Mouse (Mus musculus) liver, embryonic 14.5 days (tissue): Measurements from ENCODE around the gene Hist1h2an. TPM values are rescaled to one million over a fixed set of nuclear protein-coding genes. Genes with fewer than 3 reads are reported as not detected.
"Not testable (repeated sequence)": the region's sequence is repeated elsewhere in the genome, so short reads cannot be mapped to it uniquely, and the experiment has no call there.

Experiments used
- ATAC-seq: fragments of 200-750 bp; cut with Nextera tagmentation; 2 replicates; pipeline ENCODE4 v1.8.0; 2017; ENCODE audit warnings: moderate number of reproducible peaks, mild to moderate bottlenecking, moderate library complexity; ENCODE audit not compliant: insufficient read depth
- DNase-seq, 3 experiments: peaks; one replicate each; pipeline ENCODE4 v3.0.0-alpha.2; 2012 to 2013; ENCODE audit warnings: low read depth in 3 of 3, low spot score in 3 of 3
- H3K27ac ChIP-seq: fragments of 300-500 bp; sonication (generic); 2 replicates; pipeline ENCODE4 v1.5.1; 2014; ENCODE audit warnings: moderate library complexity, mild to moderate bottlenecking, control low read depth, inconsistent platforms
- H3K27me3 ChIP-seq: fragments of 300-500 bp; sonication (generic); 2 replicates; pipeline ENCODE4 v1.6.1; 2014; ENCODE audit warnings: mild to moderate bottlenecking, low read length, moderate library complexity; ENCODE audit not compliant: control insufficient read depth, insufficient read depth
- H3K36me3 ChIP-seq: fragments of 300-500 bp; sonication (generic); replicated peaks from 2 replicates; pipeline ENCODE4 v1.6.1; 2014; ENCODE audit warnings: low read depth; ENCODE audit not compliant: control insufficient read depth, insufficient read depth
- H3K4me1 ChIP-seq, 2 experiments: fragments of 200-500 bp in 1 of 2; fragments of 300-500 bp in 1 of 2; sonication (generic) in 1 of 2; replicated peaks; 2 replicates each; pipeline ENCODE4 v1.6.1; 2012 to 2014; ENCODE audit warnings: antibody characterized with exemption in 1 of 2, inconsistent platforms in 1 of 2, low read length in 1 of 2; ENCODE audit not compliant: control insufficient read depth in 2 of 2, insufficient read depth in 2 of 2
- H3K4me2 ChIP-seq: fragments of 300-500 bp; sonication (generic); 2 replicates; pipeline ENCODE4 v1.6.1; 2014; ENCODE audit warnings: low read depth, mild to moderate bottlenecking, control low read depth, moderate library complexity
- H3K4me3 ChIP-seq, 2 experiments: fragments of 200-500 bp in 1 of 2; fragments of 300-500 bp in 1 of 2; sonication (generic) in 1 of 2; 2 replicates each; pipeline ENCODE4 v1.5.1; 2012 to 2014; ENCODE audit warnings: low read depth in 2 of 2, low read length in 2 of 2, mild to moderate bottlenecking in 2 of 2, control low read depth in 1 of 2, inconsistent platforms in 1 of 2, moderate library complexity in 1 of 2; ENCODE audit not compliant: insufficient read depth in 1 of 2
- H3K9ac ChIP-seq: fragments of 300-500 bp; sonication (generic); replicated peaks from 2 replicates; pipeline ENCODE4 v1.6.1; 2014; ENCODE audit warnings: mild to moderate bottlenecking, control low read depth, moderate library complexity
- H3K9me3 ChIP-seq: fragments of 300-500 bp; sonication (generic); 2 replicates; pipeline ENCODE4 v1.6.1; 2016; ENCODE audit warnings: low read length, mixed read lengths; ENCODE audit not compliant: control insufficient read depth
- CTCF ChIP-seq: IDR thresholded peaks from 2 replicates; pipeline ENCODE4 v1.5.1; 2016; ENCODE audit warnings: antibody characterized with exemption, low read depth, control low read depth
- EP300 ChIP-seq: IDR thresholded peaks from 2 replicates; pipeline ENCODE4 v1.6.1; 2016; ENCODE audit warnings: antibody characterized with exemption, low read depth
- WGBS: fragments of 180-500 bp; shearing (Covaris S2); extraction: QIAGEN DNeasy Blood & Tissue Kit; methylation state at CpG from one replicate; pipeline ENCODE4 v1.1.7; 2014; ENCODE audit not compliant: insufficient replicate concordance; 5-methylcytosine and 5-hydroxymethylcytosine counted together
- polyA plus RNA-seq, 2 experiments: library from polyadenylated mRNA; depleted of rRNA in 1 of 2; stranded (reverse) in 1 of 2; unstranded in 1 of 2; fragments of >200 nt; fragmentation: Nextera tagmentation in 1 of 2; extraction: Ambion mirVana in 1 of 2; gene quantifications; 2 replicates each; pipeline versions ENCODE4 v1.2.1 to v1.2.3; 2012 to 2014

The Hist1h2an gene
- polyA plus RNA-seq, 2 experiments: 10.9 to 12.7 TPM

DNA sequence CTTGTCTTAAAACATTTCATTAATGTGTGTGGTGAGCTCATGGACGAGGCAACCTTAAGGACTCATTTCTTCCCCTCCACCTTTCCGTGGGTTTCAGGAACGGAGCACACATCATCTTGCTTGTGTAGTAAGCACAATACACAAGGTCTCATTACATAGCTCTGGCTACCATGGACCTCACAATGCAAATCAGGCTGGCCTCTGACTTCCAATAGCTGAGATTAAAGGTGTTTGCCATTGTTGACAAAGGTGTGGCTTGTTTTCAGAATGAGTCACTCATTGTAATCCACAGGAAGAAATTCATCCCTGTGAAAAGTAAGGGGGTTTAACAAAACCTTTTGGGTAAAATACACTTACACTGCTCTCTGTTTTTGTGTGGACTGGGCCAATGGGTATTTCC is 41.5 kb upstream of the Hist1h2an start:
- Histone ChIP-seq H3K9ac (peak overlapping the region; percentile 24; the same call in 1 of the 2 replicates), H3K27ac (no peak overlapping the region), H3K36me3 (no peaks in the 10 kb centered on the region), H3K4me3 (no peak overlapping the region), H3K9me3 (no peaks in the 10 kb centered on the region), H3K4me1 (peaks cover 0 to 2% of the 10 kb centered on the region in 2 experiments; a peak in 1 of 4 replicates), H3K27me3 (no peaks in the 10 kb centered on the region), H3K4me2 (no peak overlapping the region)
- 80% methylated on average over 3 of the region's 3 CpGs for WGBS
- TF ChIP-seq EP300: no peak
- no peak for TF ChIP-seq CTCF
- DNase-seq (no peak), ATAC-seq (no peak)

DNA sequence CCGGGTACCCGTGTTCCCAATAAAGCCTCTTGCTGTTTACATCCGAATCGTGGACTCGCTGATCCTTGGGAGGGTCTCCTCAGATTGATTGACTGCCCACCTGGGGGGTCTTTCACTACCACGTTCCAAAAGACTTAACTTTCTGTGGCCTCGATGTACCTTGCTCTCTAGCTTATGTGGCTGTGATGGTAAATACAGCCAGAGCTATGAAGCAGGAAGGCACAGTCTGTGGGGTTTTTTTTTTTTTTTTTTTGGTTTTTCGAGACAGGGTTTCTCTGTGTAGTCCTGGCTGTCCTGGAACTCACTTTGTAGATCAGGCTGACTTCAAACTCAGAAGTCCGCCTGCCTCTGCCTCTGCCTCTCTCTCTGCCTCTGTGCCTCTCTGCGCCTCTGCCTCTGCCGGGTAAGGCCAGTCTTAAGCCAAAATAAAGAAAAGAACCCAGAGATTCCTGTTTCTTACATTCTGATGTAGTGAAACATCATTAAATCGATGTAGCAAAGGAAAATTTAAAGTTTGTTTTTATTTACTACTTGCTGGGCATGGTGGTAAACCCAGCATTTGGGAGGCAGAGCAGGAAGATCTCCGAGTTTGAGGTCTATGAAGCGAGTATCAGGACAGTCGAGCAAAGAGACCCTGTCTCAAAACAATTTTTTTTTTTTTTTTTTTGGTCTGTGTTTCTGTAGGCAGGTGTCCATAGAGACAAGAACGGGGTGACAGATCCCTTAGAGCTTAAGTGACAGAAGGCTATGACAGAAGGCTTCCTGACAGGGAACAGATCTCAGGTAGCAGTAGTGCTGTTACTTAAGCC is 33.3 kb upstream of the Hist1h2an start:
- H3K9ac ChIP-seq, H3K4me1 ChIP-seq, H3K4me2 ChIP-seq, H3K27me3 ChIP-seq, H3K4me3 ChIP-seq, H3K9me3 ChIP-seq, H3K36me3 ChIP-seq, H3K27ac ChIP-seq, DNase-seq: not testable (repeated sequence)
- ATAC-seq: peak; percentile 64
- 73% methylated on average over 6 of the region's 16 CpGs for WGBS

DNA sequence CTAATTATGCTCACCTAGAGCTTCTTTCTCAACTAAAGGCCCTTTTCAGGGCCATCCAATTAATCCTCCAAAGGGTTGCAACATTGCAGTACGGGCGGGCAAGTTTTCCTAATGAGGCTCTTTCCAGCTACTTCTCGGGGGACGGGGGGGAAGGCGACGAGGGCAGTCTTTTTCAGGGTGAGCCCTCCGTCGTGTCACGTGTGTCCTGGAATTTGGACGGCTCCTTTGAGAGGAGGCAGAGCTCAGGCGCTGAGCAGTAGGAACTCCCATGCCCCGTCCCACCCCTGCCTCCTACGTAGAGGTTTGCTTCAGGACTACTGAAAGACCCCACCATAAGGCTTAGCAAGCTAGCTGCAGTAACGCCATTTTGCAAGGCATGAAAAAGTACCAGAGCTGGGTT is 25.1 kb upstream of the Hist1h2an start:
- DNase-seq, H3K36me3 ChIP-seq, H3K4me1 ChIP-seq, H3K9me3 ChIP-seq, H3K27me3 ChIP-seq: not testable (repeated sequence)
- Histone ChIP-seq H3K9ac (peak overlapping the region; percentile 50; the same call in 1 of the 2 replicates), H3K4me2 (peak overlapping the region; percentile 38), H3K27ac (peak overlapping the region; percentile 72), H3K4me3 (peak overlapping the region in 1 of 2 experiments; percentile 40; a peak in 1 of 4 replicates)
- WGBS: under 1% methylated on average over 12 of the region's 14 CpGs
- peak; percentile 57 for ATAC-seq

DNA sequence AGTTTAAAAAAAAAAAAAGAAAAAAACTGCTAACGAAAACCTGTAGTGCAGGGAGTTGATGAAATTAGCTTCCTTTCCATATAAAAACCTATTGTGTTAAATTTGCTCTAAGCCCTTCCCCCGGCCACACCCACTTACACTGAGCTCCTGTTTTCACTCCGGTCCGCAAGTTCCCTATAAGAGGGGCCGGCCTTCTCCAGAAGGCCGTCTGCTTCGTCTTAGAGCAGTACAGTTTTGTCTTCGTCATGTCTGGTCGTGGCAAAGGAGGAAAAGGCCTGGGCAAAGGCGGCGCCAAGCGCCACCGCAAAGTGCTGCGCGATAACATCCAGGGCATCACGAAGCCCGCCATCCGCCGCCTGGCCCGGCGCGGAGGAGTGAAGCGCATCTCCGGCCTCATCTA is 24.5 kb upstream of the Hist1h2an start, which contains the start of gene Hist1h4m:
Gene Hist1h4m (plus strand): TSS at position 208 of the 400 bp plus-strand sequence.
- ATAC-seq: peak; percentile 37
- not testable (repeated sequence) for H3K4me1 ChIP-seq, H3K27me3 ChIP-seq, DNase-seq, H3K9me3 ChIP-seq, H3K36me3 ChIP-seq
- H3K9ac ChIP-seq: peak within 1 kb of the TSS; percentile 50; the same call in 1 of the 2 replicates
- WGBS: no CpG with 5 or more reads among the region's 24 CpGs
- H3K27ac ChIP-seq: peak within 1 kb of the TSS; percentile 72
- peak within 1 kb of the TSS in 1 of 2 experiments; percentile 40; a peak in 1 of 4 replicates for H3K4me3 ChIP-seq
- H3K4me2 ChIP-seq: peak within 1 kb of the TSS; percentile 38

GRCm38 (mm10) chr13:21811074-21811473 is 24.1 kb upstream of the Hist1h2an start:
- H3K27ac ChIP-seq, DNase-seq, H3K27me3 ChIP-seq, H3K4me1 ChIP-seq, H3K9ac ChIP-seq, H3K9me3 ChIP-seq, H3K4me2 ChIP-seq, H3K36me3 ChIP-seq, H3K4me3 ChIP-seq: not testable (repeated sequence)
- WGBS: no CpG with 5 or more reads among the region's 8 CpGs
- ATAC-seq: peak; percentile 11

- H3K27me3 ChIP-seq, H3K4me1 ChIP-seq, H3K4me2 ChIP-seq, DNase-seq, H3K36me3 ChIP-seq, H3K27ac ChIP-seq, H3K4me3 ChIP-seq, H3K9ac ChIP-seq, H3K9me3 ChIP-seq: not testable (repeated sequence)
- no CpG with 5 or more reads among the region's 23 CpGs for WGBS
- peak; percentile 83 for ATAC-seq
These were observed 23.1 kb upstream of the Hist1h2an start, which contains the start of the genes Hist1h2bq and Hist1h2ao for GRCm38 (mm10) chr13:21810073-21810472. Gene Hist1h2bq (minus strand): TSS chr13:21810197. Gene Hist1h2ao (plus strand): TSS chr13:21810465.

GRCm38 (mm10) chr13:21803058-21803457 is 16.0 kb upstream of the Hist1h2an start:
- H3K27ac ChIP-seq, H3K27me3 ChIP-seq, H3K36me3 ChIP-seq, H3K9ac ChIP-seq, DNase-seq, H3K9me3 ChIP-seq, H3K4me1 ChIP-seq, H3K4me3 ChIP-seq, H3K4me2 ChIP-seq: not testable (repeated sequence)
- peak; percentile 52; the same call in 1 of the 2 replicates for ATAC-seq
- no CpG with 5 or more reads among the region's 4 CpGs for WGBS

DNA sequence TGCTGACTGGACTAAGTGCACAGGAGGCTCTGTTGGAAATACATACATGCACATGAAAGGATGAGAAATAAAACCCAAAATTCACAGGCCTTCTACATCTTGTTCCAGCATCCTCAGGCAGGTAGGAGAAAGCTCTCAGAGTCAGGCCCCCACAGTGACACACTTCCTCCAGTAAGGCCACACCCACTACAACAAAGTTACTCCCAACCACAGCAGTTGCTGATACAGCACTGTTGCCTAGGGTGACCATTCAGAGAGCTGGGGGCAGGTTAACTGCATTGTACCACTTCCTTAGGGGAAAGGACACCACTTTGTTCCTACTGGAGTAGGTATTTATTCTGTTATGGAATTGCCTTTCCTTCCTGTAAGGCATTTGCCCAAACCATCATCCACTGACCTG is 10.1 kb upstream of the Hist1h2an start:
- H3K9ac ChIP-seq, H3K9me3 ChIP-seq, DNase-seq, H3K36me3 ChIP-seq, H3K4me3 ChIP-seq, H3K27ac ChIP-seq, H3K27me3 ChIP-seq, H3K4me2 ChIP-seq, H3K4me1 ChIP-seq: not testable (repeated sequence)
- peak; percentile 69; the same call in 1 of the 2 replicates for ATAC-seq
